Mouse (Mus musculus): Measurements from ENCODE around the gene Nkapd1. TPM values are rescaled to one million over a fixed set of nuclear protein-coding genes. Genes with fewer than 3 reads are reported as not detected.
A peak's percentile ranks its signal among the peaks of the same experiment; 100 is the strongest.
"Not testable (repeated sequence)": the region's sequence is repeated elsewhere in the genome, so short reads cannot be mapped to it uniquely, and the experiment has no call there.

Nkapd1 gene
- 10 to 100 TPM; 29.2 to 30.0 TPM for total RNA-seq (2021)
- long read RNA-seq, experiment 1, transcript Nkapd1-201 (6 exons, 3,316 nt): minor isoform, 5 of 28 reads
- long read RNA-seq, experiment 1, transcript Nkapd1-203 (6 exons, 1,225 nt): major isoform, 16 of 28 reads
- long read RNA-seq, experiment 1, partial matches to known transcripts: 0 of 28 reads
- long read RNA-seq, experiment 1, other reads (novel, unspliced or antisense): 6 of 28 reads
- long read RNA-seq, experiment 2, transcript Nkapd1-203 (6 exons, 1,225 nt): major isoform, 9 of 15 reads
- long read RNA-seq, experiment 2, partial matches to known transcripts: 0 of 15 reads
- long read RNA-seq, experiment 2, other reads (novel, unspliced or antisense): 3 of 15 reads

GRCm38 (mm10) chr9:50616766-50617603, at the start of gene Nkapd1, which contains the start of gene Pih1d2:
Nkapd1 (minus strand) TSS chr9:50617464.
Pih1d2 (plus strand) TSS chr9:50617321.
- intact Hi-C loops (cut with DNase I): no loop called here
- DNase-seq (ENCODE audit: low spot score in 2 of 2): peak; percentile 90 to 92

DNA sequence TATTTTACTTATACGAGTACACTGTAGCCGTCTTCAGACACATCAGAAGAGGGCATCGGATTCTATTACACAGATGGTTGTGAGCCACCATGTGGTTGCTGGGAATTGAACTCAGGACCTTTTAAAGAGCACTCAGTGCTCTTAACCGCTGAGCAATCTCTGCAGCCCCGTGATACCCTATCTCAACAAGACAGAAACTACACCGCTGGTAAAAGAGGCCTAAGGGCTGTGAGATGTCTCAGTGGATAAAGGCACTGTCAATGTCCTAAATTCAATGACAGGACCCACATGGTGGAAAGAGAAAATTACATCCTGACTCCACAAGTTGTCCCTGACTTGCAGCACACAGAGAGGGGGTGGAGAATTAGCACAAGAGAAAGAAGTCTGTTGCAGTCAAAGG, 49.2 kb upstream of the Nkapd1 start:
- no peak for DNase-seq (ENCODE audit: low spot score in 2 of 2)
- intact Hi-C loops (cut with DNase I): no loop called here

GRCm38 (mm10) chr9:50664826-50665225, 47.6 kb upstream of the Nkapd1 start:
- intact Hi-C loops (cut with DNase I): no loop called here
- no peak for DNase-seq (ENCODE audit: low spot score in 2 of 2)

DNA sequence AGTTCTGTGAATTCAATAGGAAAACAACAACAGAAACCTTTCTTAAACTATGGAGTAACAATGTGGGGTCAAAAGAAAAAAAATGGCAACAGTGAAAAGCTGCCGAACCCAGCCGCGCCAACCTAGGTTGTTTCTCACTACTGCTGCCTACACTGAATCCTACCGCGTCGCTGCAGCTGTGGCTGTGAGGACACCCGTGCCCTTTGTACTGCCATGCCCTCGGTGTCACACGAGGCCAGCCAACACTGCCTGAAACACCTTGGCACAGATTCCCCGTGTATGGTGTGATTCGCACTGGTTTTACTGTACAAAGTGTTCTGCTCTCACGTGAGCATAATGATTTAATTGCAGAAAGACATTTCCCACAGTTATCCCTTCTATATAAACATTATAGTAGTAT, 43.2 kb upstream of the Nkapd1 start:
- intact Hi-C loops (cut with DNase I): no loop called here
- DNase-seq (ENCODE audit: low spot score in 2 of 2): peak in 1 of 2 experiments; percentile 33

GRCm38 (mm10) chr9:50659392-50660217, 42.3 kb upstream of the Nkapd1 start, which contains the start of gene Dlat:
Dlat (minus strand) TSS chr9:50659780.
- peak; percentile 85 to 88 for DNase-seq (ENCODE audit: low spot score in 2 of 2)
- intact Hi-C loops (cut with DNase I): no loop called here

DNA sequence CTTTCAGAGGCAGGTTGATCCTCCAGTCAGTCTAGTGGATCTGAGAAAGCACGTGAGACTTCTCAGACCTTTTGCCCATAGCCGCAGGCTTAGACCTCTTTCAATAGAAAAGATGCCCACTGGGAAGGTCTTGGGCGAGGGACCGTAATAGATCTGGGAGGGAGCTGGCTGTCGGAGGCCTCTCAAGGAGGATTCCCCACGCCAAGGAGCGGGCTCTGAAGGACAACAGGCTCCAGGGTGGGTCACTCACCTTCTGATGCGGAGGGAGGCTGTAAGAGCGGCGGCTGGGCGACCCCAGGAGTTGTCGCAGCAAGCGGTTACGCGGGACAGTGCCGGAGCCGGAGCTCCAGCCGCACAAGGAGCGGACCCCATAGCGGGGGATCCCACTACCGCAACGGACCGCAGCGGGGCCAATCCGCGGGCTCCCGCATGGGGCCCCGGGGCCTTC, 41.7 kb upstream of the Nkapd1 start:
- DNase-seq (ENCODE audit: low spot score in 2 of 2): peak; percentile 12 to 19
- intact Hi-C loops (cut with DNase I): no loop called here

GRCm38 (mm10) chr9:50658391-50658790, 41.1 kb upstream of the Nkapd1 start:
- DNase-seq (ENCODE audit: low spot score in 2 of 2): no peak
- intact Hi-C loops (cut with DNase I): no loop called here

DNA sequence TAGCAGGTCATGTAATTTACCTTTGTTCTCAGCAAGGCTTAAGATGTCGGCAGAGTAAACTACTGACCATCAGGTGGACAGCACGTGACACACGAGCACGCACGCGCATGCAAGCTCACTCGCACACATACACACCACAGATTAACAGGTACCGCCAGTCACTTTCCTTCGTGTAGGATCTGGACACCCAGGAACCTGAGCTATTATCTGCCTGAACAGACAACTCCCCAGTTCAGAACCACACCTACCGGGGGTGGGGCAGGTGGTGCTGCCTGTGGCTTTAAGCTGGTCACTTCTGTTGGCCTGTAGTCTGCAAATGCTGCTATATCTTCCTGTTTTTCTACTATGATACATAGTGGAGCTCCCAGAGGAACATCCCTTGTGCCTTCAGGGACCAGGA, 33.2 kb upstream of the Nkapd1 start:
- DNase-seq (ENCODE audit: low spot score in 2 of 2): no peak
- intact Hi-C loops (cut with DNase I): no loop called here

DNA sequence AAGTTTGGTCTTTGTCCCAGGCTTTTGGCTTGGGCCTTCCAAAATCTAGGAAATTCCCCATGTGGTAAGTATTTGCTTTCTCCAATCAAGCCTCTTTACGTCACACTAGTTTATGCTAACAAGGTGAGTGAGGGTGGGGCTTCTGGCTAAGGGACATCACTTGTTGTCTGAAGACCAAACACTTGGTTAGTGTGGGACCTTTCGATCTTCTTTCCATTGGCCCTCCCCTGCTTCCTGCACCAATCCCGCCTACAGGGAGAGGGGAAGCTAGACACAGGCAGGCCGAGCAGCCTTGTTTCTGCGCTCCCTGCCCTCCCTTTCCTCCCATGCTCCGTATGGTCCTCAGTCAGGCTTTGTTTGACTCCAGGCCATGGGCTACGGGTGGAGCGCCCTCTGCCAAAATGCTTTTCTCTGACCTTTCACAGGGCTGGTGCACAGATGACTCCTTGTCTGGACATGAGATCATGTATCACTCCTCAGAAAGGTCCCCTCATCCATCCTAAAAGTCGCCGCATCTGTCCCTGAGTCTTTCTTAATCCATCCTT, 29.6 kb upstream of the Nkapd1 start:
- intact Hi-C loops (cut with DNase I): no loop called here

GRCm38 (mm10) chr9:50634270-50634669, 17.0 kb upstream of the Nkapd1 start:
- intact Hi-C loops (cut with DNase I): no loop called here
- DNase-seq (ENCODE audit: low spot score in 2 of 2): no peak

More for the DNA sequence above, 29.6 kb upstream of the Nkapd1 start:
- no peak for DNase-seq (ENCODE audit: low spot score in 2 of 2)

DNA sequence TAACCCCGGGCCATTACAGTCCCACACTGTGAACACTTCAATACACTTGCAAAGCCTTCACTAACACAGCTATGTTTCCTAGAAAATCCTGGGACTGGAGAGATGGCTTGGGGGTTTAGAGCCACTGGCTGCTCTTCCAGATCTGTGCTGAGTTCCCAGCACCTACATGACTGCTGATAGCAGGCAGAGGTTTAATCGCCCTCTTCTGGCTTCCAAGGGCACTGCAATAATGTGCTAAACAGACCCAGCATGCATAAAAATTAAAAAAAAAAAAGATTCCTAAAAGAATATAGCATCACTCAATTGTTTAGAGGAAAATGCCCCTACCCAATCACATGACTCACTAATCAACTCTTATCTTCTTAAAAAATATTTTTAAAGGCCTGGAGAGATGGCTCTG, 15.8 kb upstream of the Nkapd1 start:
- no peak for DNase-seq (ENCODE audit: low spot score in 2 of 2)
- intact Hi-C loops (cut with DNase I): no loop called here

- intact Hi-C loops (cut with DNase I): no loop called here
- no peak for DNase-seq (ENCODE audit: low spot score in 2 of 2)
Observed at GRCm38 (mm10) chr9:50632016-50632688, 14.9 kb upstream of the Nkapd1 start.

DNA sequence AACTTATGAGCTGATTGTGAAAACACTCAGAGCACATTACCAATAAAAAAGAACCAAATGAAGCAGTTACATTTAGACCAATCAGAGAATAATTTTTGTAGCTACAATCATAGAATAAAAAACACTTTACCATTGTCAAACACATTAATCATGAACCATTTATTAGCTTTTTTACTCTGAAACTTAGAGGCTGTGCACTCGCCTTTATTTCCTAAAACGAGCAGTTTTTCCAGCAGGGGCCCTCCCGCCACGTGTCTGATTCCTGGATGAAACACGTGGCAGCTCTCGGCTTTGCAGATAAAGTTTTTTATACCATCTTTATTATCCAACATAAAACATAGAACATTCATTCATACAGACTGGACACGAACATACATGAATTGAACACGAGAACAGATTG, 13.6 kb upstream of the Nkapd1 start:
- intact Hi-C loops (cut with DNase I); DNase-seq (ENCODE audit: low spot score in 2 of 2): not testable (repeated sequence)

DNA sequence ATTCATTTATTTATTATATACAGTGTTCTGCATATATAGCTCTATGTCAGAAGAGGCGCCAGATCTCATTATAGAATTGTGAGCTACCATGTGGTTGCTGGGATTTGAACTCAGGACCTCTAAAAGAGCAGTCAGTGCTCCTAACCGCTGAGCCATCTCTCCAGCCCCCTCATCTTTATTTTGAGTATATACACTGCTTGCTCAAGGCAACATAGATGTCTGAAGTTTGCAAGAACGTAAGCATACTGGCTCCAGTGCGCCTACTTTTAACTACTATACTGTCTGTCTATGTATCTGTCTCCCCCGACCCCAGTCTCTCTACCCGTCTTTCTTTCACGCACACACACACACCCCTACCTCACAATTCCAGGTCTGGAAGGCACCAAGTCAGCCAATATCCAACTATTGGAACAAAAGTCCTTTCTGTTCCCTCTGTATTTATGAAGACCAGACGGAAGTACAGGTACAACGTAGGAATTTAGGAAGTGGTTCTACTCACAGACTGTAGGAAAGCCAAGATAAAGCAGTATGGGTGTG, 598 bp upstream of the Nkapd1 start:
- intact Hi-C loops (cut with DNase I): no loop called here
- DNase-seq (ENCODE audit: low spot score in 2 of 2): no peak

GRCm38 (mm10) chr9:50616161-50616560, 1.1 kb downstream of the Nkapd1 start:
- DNase-seq (ENCODE audit: low spot score in 2 of 2): no peak
- intact Hi-C loops (cut with DNase I): no loop called here

- peak in 1 of 2 experiments; percentile 50 for DNase-seq (ENCODE audit: low spot score in 2 of 2)
- intact Hi-C loops (cut with DNase I): no loop called here
Observed at GRCm38 (mm10) chr9:50612115-50612514, 5.1 kb downstream of the Nkapd1 start.

- DNase-seq (ENCODE audit: low spot score in 2 of 2): no peak
- intact Hi-C loops (cut with DNase I): no loop called here
Observed at GRCm38 (mm10) chr9:50604338-50604737, 12.9 kb downstream of the Nkapd1 start.

DNA sequence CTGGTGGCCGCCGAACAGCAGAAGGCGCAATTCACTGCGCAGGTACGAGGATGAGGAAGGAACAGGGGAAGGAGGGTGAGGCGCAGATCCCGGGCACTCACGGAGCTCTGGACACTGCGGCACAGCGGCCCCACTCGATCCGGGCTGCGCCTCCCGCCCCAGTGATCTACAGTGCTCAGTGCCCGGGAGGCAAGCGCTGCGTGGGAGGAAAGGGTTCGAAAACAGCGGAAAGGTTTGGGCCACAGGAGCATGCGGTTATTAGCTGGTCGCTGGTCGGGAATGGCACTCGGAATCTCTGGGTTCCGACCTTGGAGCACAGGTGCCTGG, 13.3 kb downstream of the Nkapd1 start:
- no peak for DNase-seq (ENCODE audit: low spot score in 2 of 2)
- intact Hi-C loops (cut with DNase I): no loop called here

All from left cerebral cortex, postnatal 14 days (tissue).